Mouse (Mus musculus) hindbrain, embryonic 16.5 days (tissue): ENCODE measurements around the gene Antxr1. TPM values are rescaled to one million over a fixed set of nuclear protein-coding genes. Genes with fewer than 3 reads are reported as not detected.

Experiments
- ATAC-seq: fragments of 200-750 bp; cut with Nextera tagmentation; 2 replicates; pipeline ENCODE4 v1.8.0; 2017; ENCODE audit warnings: moderate TSS enrichment, moderate library complexity
- H3K27ac ChIP-seq: fragments of 300-500 bp; sonication (generic); 2 replicates; pipeline ENCODE4 v1.5.1; 2014; ENCODE audit warnings: low read depth, mild to moderate bottlenecking, control low read depth, low read length, moderate library complexity
- H3K27me3 ChIP-seq: fragments of 300-500 bp; sonication (generic); replicated peaks from 2 replicates; pipeline ENCODE4 v1.6.1; 2014; ENCODE audit warnings: low read length; ENCODE audit not compliant: control insufficient read depth, insufficient read depth
- H3K36me3 ChIP-seq: fragments of 300-500 bp; sonication (generic); 2 replicates; pipeline ENCODE4 v1.6.1; 2014; ENCODE audit warnings: mild to moderate bottlenecking, low read length, moderate library complexity, mixed read lengths; ENCODE audit not compliant: control insufficient read depth, insufficient read depth
- H3K4me1 ChIP-seq: fragments of 300-500 bp; sonication (generic); 2 replicates; pipeline ENCODE4 v1.6.1; 2014; ENCODE audit warnings: low read depth, low read length; ENCODE audit not compliant: control insufficient read depth, insufficient read depth
- H3K4me2 ChIP-seq: fragments of 300-500 bp; sonication (generic); 2 replicates; pipeline ENCODE4 v1.6.1; 2014; ENCODE audit warnings: mild to moderate bottlenecking, low read length, control low read depth, moderate library complexity
- H3K4me3 ChIP-seq: fragments of 300-500 bp; sonication (generic); 2 replicates; pipeline ENCODE4 v1.5.1; 2014; ENCODE audit warnings: mild to moderate bottlenecking, low read length, control low read depth, moderate library complexity
- H3K9ac ChIP-seq: fragments of 300-500 bp; sonication (generic); 2 replicates; pipeline ENCODE4 v1.6.1; 2014; ENCODE audit warnings: low read depth, mild to moderate bottlenecking, control low read depth, low read length, moderate library complexity
- H3K9me3 ChIP-seq: fragments of 300-500 bp; sonication (generic); 2 replicates; pipeline ENCODE4 v1.6.1; 2014; ENCODE audit warnings: mild to moderate bottlenecking, low read length, moderate library complexity; ENCODE audit not compliant: control insufficient read depth
- WGBS: fragments of 180-500 bp; shearing (Covaris S2); extraction: QIAGEN DNeasy Blood & Tissue Kit; methylation state at CpG from one replicate; pipeline ENCODE4 v1.1.7; 2014; 5-methylcytosine and 5-hydroxymethylcytosine counted together
- polyA plus RNA-seq: library from polyadenylated mRNA; unstranded; fragments of >200 nt; fragmentation: Nextera tagmentation; extraction: Ambion mirVana; gene quantifications from 2 replicates; pipeline ENCODE4 v1.2.1, GENCODE M21; 2015

The Antxr1 gene
- polyA plus RNA-seq, 1 experiment from 2014 or later: 5.3 TPM

- H3K4me3 ChIP-seq: no peak overlapping the region
- ATAC-seq: no peak
- no peaks in the 10 kb centered on the region for H3K36me3 ChIP-seq
- H3K4me1 ChIP-seq: peaks cover 6% of the 10 kb centered on the region; the same call in 1 of the 2 replicates
- no peak overlapping the region for H3K9ac ChIP-seq
- no peaks in the 10 kb centered on the region for H3K9me3 ChIP-seq
- H3K27me3 ChIP-seq: no peaks in the 10 kb centered on the region
- H3K27ac ChIP-seq: no peak overlapping the region
- WGBS: 63% methylated on average over 5 of the region's 5 CpGs
- H3K4me2 ChIP-seq: no peak overlapping the region
Measured at GRCm38 (mm10) chr6:87302746-87303145, 32.9 kb downstream of the Antxr1 start.

- Histone ChIP-seq H3K9ac (no peak overlapping the region), H3K27me3 (no peaks in the 10 kb centered on the region), H3K9me3 (no peaks in the 10 kb centered on the region), H3K4me1 (peaks cover 6% of the 10 kb centered on the region; the same call in 1 of the 2 replicates), H3K4me3 (no peak overlapping the region), H3K4me2 (no peak overlapping the region), H3K36me3 (no peaks in the 10 kb centered on the region), H3K27ac (no peak overlapping the region)
- no peak for ATAC-seq
- WGBS: 36% methylated on average over 4 of the region's 4 CpGs
Measured at GRCm38 (mm10) chr6:87301991-87302390, 33.6 kb downstream of the Antxr1 start.

GRCm38 (mm10) chr6:87294904-87295303, 40.7 kb downstream of the Antxr1 start:
- no peaks in the 10 kb centered on the region for H3K27me3 ChIP-seq
- H3K4me3 ChIP-seq: no peak overlapping the region
- no peak overlapping the region for H3K27ac ChIP-seq
- H3K9me3 ChIP-seq: peaks cover 3% of the 10 kb centered on the region; the same call in 1 of the 2 replicates
- peaks cover 3% of the 10 kb centered on the region; the same call in 1 of the 2 replicates for H3K4me1 ChIP-seq
- no peaks in the 10 kb centered on the region for H3K36me3 ChIP-seq
- no peak for ATAC-seq
- no peak overlapping the region for H3K4me2 ChIP-seq
- H3K9ac ChIP-seq: no peak overlapping the region
- 95% methylated on average over 3 of the region's 3 CpGs for WGBS

- H3K9ac ChIP-seq: no peak overlapping the region
- H3K36me3 ChIP-seq: no peaks in the 10 kb centered on the region
- H3K9me3 ChIP-seq: peaks cover 3% of the 10 kb centered on the region; the same call in 1 of the 2 replicates
- no peak overlapping the region for H3K4me3 ChIP-seq
- ATAC-seq: no peak
- WGBS: 89% methylated on average over 18 of the region's 18 CpGs
- H3K4me2 ChIP-seq: no peak overlapping the region
- H3K4me1 ChIP-seq: no peaks in the 10 kb centered on the region
- no peak overlapping the region for H3K27ac ChIP-seq
- no peaks in the 10 kb centered on the region for H3K27me3 ChIP-seq
Measured at GRCm38 (mm10) chr6:87292911-87293851, 42.4 kb downstream of the Antxr1 start.

- peaks cover 3% of the 10 kb centered on the region; the same call in 1 of the 2 replicates for H3K9me3 ChIP-seq
- no peak overlapping the region for H3K27ac ChIP-seq
- H3K36me3 ChIP-seq: no peaks in the 10 kb centered on the region
- WGBS: 90% methylated on average over 6 of the region's 6 CpGs
- H3K4me3 ChIP-seq: no peak overlapping the region
- H3K4me2 ChIP-seq: no peak overlapping the region
- ATAC-seq: no peak
- H3K9ac ChIP-seq: no peak overlapping the region
- no peaks in the 10 kb centered on the region for H3K27me3 ChIP-seq
- H3K4me1 ChIP-seq: peaks cover 3% of the 10 kb centered on the region
Measured at GRCm38 (mm10) chr6:87287251-87287650, 48.4 kb downstream of the Antxr1 start.

- Histone ChIP-seq H3K36me3 (no peaks in the 10 kb centered on the region), H3K9ac (no peak overlapping the region), H3K4me2 (no peak overlapping the region), H3K27ac (0 out of 2 replicates have a peak overlapping the region, but pooled peaks have one; percentile 17), H3K4me1 (peaks cover 3% of the 10 kb centered on the region), H3K4me3 (no peak overlapping the region), H3K27me3 (no peaks in the 10 kb centered on the region), H3K9me3 (no peaks in the 10 kb centered on the region)
- no peak for ATAC-seq
- 68% methylated on average over 7 of the region's 7 CpGs for WGBS
Measured at GRCm38 (mm10) chr6:87285365-87285749, 50.3 kb downstream of the Antxr1 start.

- Histone ChIP-seq H3K4me3 (no peak overlapping the region), H3K27ac (no peak overlapping the region), H3K9ac (no peak overlapping the region), H3K4me1 (peaks cover 3% of the 10 kb centered on the region), H3K9me3 (no peaks in the 10 kb centered on the region), H3K36me3 (no peaks in the 10 kb centered on the region), H3K4me2 (no peak overlapping the region), H3K27me3 (no peaks in the 10 kb centered on the region)
- 74% methylated on average over 11 of the region's 11 CpGs for WGBS
- ATAC-seq: no peak
Measured at GRCm38 (mm10) chr6:87284716-87285364, 50.8 kb downstream of the Antxr1 start.

GRCm38 (mm10) chr6:87282346-87282781, 53.3 kb downstream of the Antxr1 start:
- Histone ChIP-seq H3K4me2 (no peak overlapping the region; the same call in 1 of the 2 replicates), H3K27me3 (no peaks in the 10 kb centered on the region), H3K4me1 (peaks cover 10% of the 10 kb centered on the region), H3K9me3 (no peaks in the 10 kb centered on the region), H3K36me3 (no peaks in the 10 kb centered on the region), H3K9ac (no peak overlapping the region), H3K4me3 (no peak overlapping the region), H3K27ac (no peak overlapping the region)
- WGBS: 42% methylated on average over 8 of the region's 8 CpGs
- peak; percentile 66 for ATAC-seq

- 90% methylated on average over 4 of the region's 4 CpGs for WGBS
- H3K36me3 ChIP-seq: no peaks in the 10 kb centered on the region
- no peak overlapping the region for H3K4me3 ChIP-seq
- H3K9ac ChIP-seq: no peak overlapping the region
- peaks cover 16% of the 10 kb centered on the region for H3K4me1 ChIP-seq
- no peak overlapping the region for H3K4me2 ChIP-seq
- H3K27ac ChIP-seq: no peak overlapping the region
- H3K9me3 ChIP-seq: no peaks in the 10 kb centered on the region
- no peak for ATAC-seq
- H3K27me3 ChIP-seq: no peaks in the 10 kb centered on the region
Measured at GRCm38 (mm10) chr6:87281771-87282170, 53.9 kb downstream of the Antxr1 start.
